ENCODE assay signal across 9 mouse cellular contexts in genomic region chr17:57246663-57247392, GRCm38 (mm10). TPM values are rescaled to one million over a fixed set of nuclear protein-coding genes. Genes with fewer than 3 reads are reported as not detected.
DNase-seq lines count a peak whose midpoint lies in the region; ATAC-seq lines count a peak whose summit lies in the region.
"Had no signal": no experiment of that assay in that cellular context is flagged by ENCODE, and none has a peak within 500 bp of the region (broad histone marks: within the 10 kb centered on the region; RNA-seq: fewer than 3 reads in every experiment).

No protein-coding gene starts in this region.

- H3K4me1 ChIP-seq in erythroblast, embryonic 14.5 days (ENCODE audit: control insufficient read depth), result peaks cover 54% of the 10 kb centered on the region
- H3K4me1 ChIP-seq in hindbrain, embryonic 16.5 days (ENCODE audit: control insufficient read depth, insufficient read depth, low read depth, low read length), result peaks cover 29% of the 10 kb centered on the region
- peaks cover 27% of the 10 kb centered on the region for H3K4me1 ChIP-seq in midbrain, embryonic 14.5 days (ENCODE audit: control insufficient read depth, insufficient read depth, low read length)

- H3K9ac ChIP-seq in hindbrain, embryonic 16.5 days (ENCODE audit: low read depth, low read length), result peak overlapping the region; percentile 87
- H3K9ac ChIP-seq in midbrain, embryonic 14.5 days (replicated peaks; ENCODE audit: low read length), result peak overlapping the region; percentile 71

- peaks cover 23% of the 10 kb centered on the region for H3K27me3 ChIP-seq in erythroblast, embryonic 14.5 days (ENCODE audit: control insufficient read depth)
- H3K27me3 ChIP-seq in hindbrain, embryonic 16.5 days (replicated peaks; ENCODE audit: control insufficient read depth, insufficient read depth, low read length), result 0 out of 2 replicates have a peak, but pooled peaks cover 2% of the 10 kb centered on the region
- no peaks in the 10 kb centered on the region; the same call in 1 of the 2 replicates for H3K27me3 ChIP-seq in midbrain, embryonic 14.5 days (ENCODE audit: control insufficient read depth, insufficient read depth, low read length)
- H3K27me3 ChIP-seq: Patski had no signal

- intact Hi-C loops in left cerebral cortex, postnatal 4 days (cut with DNase I), result loop anchor here (5.0 to 10.0 kb wide), 2 partner anchors 90 to 432 kb away; no protein-coding TSS in a partner anchor
- intact Hi-C loops in left cerebral cortex, postnatal 36 days (cut with DNase I), result loop anchor here (10.0 kb wide), 1 partner anchor 242 kb away; the partner anchor contains the start of gene Pspn

- no peaks in the 10 kb centered on the region for H3K9me3 ChIP-seq in erythroblast, embryonic 14.5 days (ENCODE audit: control insufficient read depth, low read length)
- no peaks in the 10 kb centered on the region for H3K9me3 ChIP-seq in hindbrain, embryonic 16.5 days (ENCODE audit: control insufficient read depth, low read length)
- H3K9me3 ChIP-seq in midbrain, embryonic 14.5 days (ENCODE audit: control insufficient read depth, low read length), result no peaks in the 10 kb centered on the region

- ATAC-seq in erythroblast, adult 5-6 weeks (replicated peaks; ENCODE audit: low FRiP score, poor library complexity, severe bottlenecking), result no peak
- peak; percentile 0 for ATAC-seq in hindbrain, embryonic 16.5 days
- ATAC-seq in midbrain, embryonic 14.5 days (ENCODE audit: low FRiP score, low TSS enrichment), result 0 out of 2 replicates have a peak, but pooled peaks have one; percentile 0

- H3K36me3 ChIP-seq in erythroblast, embryonic 14.5 days (ENCODE audit: control insufficient read depth), result peaks cover 34% of the 10 kb centered on the region
- H3K36me3 ChIP-seq in hindbrain, embryonic 16.5 days (ENCODE audit: control insufficient read depth, insufficient read depth, low read length), result peaks cover 6% of the 10 kb centered on the region
- H3K36me3 ChIP-seq in midbrain, embryonic 14.5 days (ENCODE audit: control insufficient read depth, insufficient read depth, low read length), result peaks cover 20% of the 10 kb centered on the region

- DNase-seq in spleen, postnatal 10 days (ENCODE audit: low spot score in 2 of 2), result peak; percentile 22 to 23
- no peak for DNase-seq in spleen, postnatal 4 days (ENCODE audit: low spot score in 2 of 2)
- peak; percentile 29 for DNase-seq in midbrain, embryonic 14.5 days
- no peak for DNase-seq in left cerebral cortex, postnatal 4 days
- no peak for DNase-seq in left cerebral cortex, postnatal 36 days (ENCODE audit: low spot score in 2 of 2)

- H3K27ac ChIP-seq in hindbrain, embryonic 16.5 days (ENCODE audit: low read depth, low read length), result peak overlapping the region; percentile 99
- peak overlapping the region; percentile 94 for H3K27ac ChIP-seq in midbrain, embryonic 14.5 days (replicated peaks; ENCODE audit: low read depth, low read length)

- H3K4me3 ChIP-seq in erythroblast, embryonic 14.5 days (replicated peaks), result peak overlapping the region; percentile 68
- peak overlapping the region; percentile 79 for H3K4me3 ChIP-seq in hindbrain, embryonic 16.5 days (ENCODE audit: low read length)
- H3K4me3 ChIP-seq in midbrain, embryonic 14.5 days (replicated peaks; ENCODE audit: low read depth, low read length), result peak overlapping the region; percentile 56

- peak overlapping the region; percentile 92 for H3K4me2 ChIP-seq in hindbrain, embryonic 16.5 days (ENCODE audit: low read length)
- H3K4me2 ChIP-seq in midbrain, embryonic 14.5 days (ENCODE audit: low read length), result peak overlapping the region; percentile 62

- WGBS in hindbrain, embryonic 16.5 days, result 5% methylated on average over 18 of the region's 18 CpGs
- 6% methylated on average over 18 of the region's 18 CpGs for WGBS in midbrain, embryonic 14.5 days

RNA-seq across cellular contexts. Expression of gene Gpr108, which starts 1.4 kb away (rescaled TPM):
- polyA plus RNA-seq in erythroblast, embryonic 14.5 days (2012), result 1.4 and 1.9 TPM in 2 replicates
- 9.2 and 17.5 TPM in 2 replicates for total RNA-seq in erythroblast, adult 5-6 weeks (2015; ENCODE audit: low replicate concordance)
- total RNA-seq in erythroblast, adult 5-6 weeks (2017; ENCODE audit: low replicate concordance), result 5.2 and 6.3 TPM in 2 replicates
- 22.8 and 24.2 TPM in 2 replicates for polyA plus RNA-seq in hindbrain, embryonic 16.5 days (2015; fragmentation: Nextera tagmentation; extraction: Ambion mirVana)
- 19.6 and 20.9 TPM in 2 replicates for polyA plus RNA-seq in midbrain, embryonic 14.5 days (2014; fragmentation: Nextera tagmentation; extraction: Ambion mirVana)
- total RNA-seq in left cerebral cortex, postnatal 4 days (2021), result 10 to 100 TPM; 11.7 to 12.6 TPM
- 10 to 100 TPM; 23.2 to 23.4 TPM for total RNA-seq in left cerebral cortex, postnatal 36 days (2021)

RNA-seq across cellular contexts. Expression of gene Trip10, which starts 2.4 kb away (rescaled TPM):
- polyA plus RNA-seq in erythroblast, embryonic 14.5 days (2012), result 0.04 and 0.18 TPM in 2 replicates
- total RNA-seq in erythroblast, adult 5-6 weeks (2015; ENCODE audit: low replicate concordance), result 0.42 and 3.1 TPM in 2 replicates
- total RNA-seq in erythroblast, adult 5-6 weeks (2017; ENCODE audit: low replicate concordance), result 1.8 and 5.5 TPM in 2 replicates
- polyA plus RNA-seq in hindbrain, embryonic 16.5 days (2015; fragmentation: Nextera tagmentation; extraction: Ambion mirVana), result 10.1 and 11.6 TPM in 2 replicates
- 5.7 and 7.2 TPM in 2 replicates for polyA plus RNA-seq in midbrain, embryonic 14.5 days (2014; fragmentation: Nextera tagmentation; extraction: Ambion mirVana)
- total RNA-seq in left cerebral cortex, postnatal 4 days (2021), result 1 to 10 TPM; 5.1 to 6.1 TPM
- total RNA-seq in left cerebral cortex, postnatal 36 days (2021), result 1 to 10 TPM; 5.3 to 9.2 TPM

RNA-seq across cellular contexts. Expression of gene C3, which starts 18.9 kb away (rescaled TPM):
- 0.11 and 0.12 TPM in 2 replicates for polyA plus RNA-seq in erythroblast, embryonic 14.5 days (2012)
- total RNA-seq in erythroblast, adult 5-6 weeks (2015; ENCODE audit: low replicate concordance), result 214 and 227 TPM in 2 replicates
- 74.9 and 158 TPM in 2 replicates for total RNA-seq in erythroblast, adult 5-6 weeks (2017; ENCODE audit: low replicate concordance)
- 2.1 TPM in 2 replicates for polyA plus RNA-seq in hindbrain, embryonic 16.5 days (2015; fragmentation: Nextera tagmentation; extraction: Ambion mirVana)
- polyA plus RNA-seq in midbrain, embryonic 14.5 days (2014; fragmentation: Nextera tagmentation; extraction: Ambion mirVana), result 2.0 and 2.6 TPM in 2 replicates
- total RNA-seq in left cerebral cortex, postnatal 4 days (2021), result 1 to 10 TPM in 1 of 2 experiments, under 1 TPM in 1; 0.46 to 1.2 TPM
- under 1 TPM; 0.59 to 0.74 TPM for total RNA-seq in left cerebral cortex, postnatal 36 days (2021)

RNA-seq across cellular contexts. Expression of gene Vav1, which starts 32.1 kb away (rescaled TPM):
- polyA plus RNA-seq in erythroblast, embryonic 14.5 days (2012), result 0.18 and 0.21 TPM in 2 replicates
- total RNA-seq in erythroblast, adult 5-6 weeks (2015; ENCODE audit: low replicate concordance), result 22.9 and 30.5 TPM in 2 replicates
- total RNA-seq in erythroblast, adult 5-6 weeks (2017; ENCODE audit: low replicate concordance), result 38.3 and 38.8 TPM in 2 replicates
- 1.4 and 1.7 TPM in 2 replicates for polyA plus RNA-seq in hindbrain, embryonic 16.5 days (2015; fragmentation: Nextera tagmentation; extraction: Ambion mirVana)
- polyA plus RNA-seq in midbrain, embryonic 14.5 days (2014; fragmentation: Nextera tagmentation; extraction: Ambion mirVana), result 0.51 and 1.6 TPM in 2 replicates
- 1 to 10 TPM; 2.1 to 2.3 TPM for total RNA-seq in left cerebral cortex, postnatal 4 days (2021)
- 1 to 10 TPM; 3.7 to 4.7 TPM for total RNA-seq in left cerebral cortex, postnatal 36 days (2021)
- polyA plus RNA-seq: Patski had no signal

RNA-seq across cellular contexts. Expression of gene Tnfsf14, which starts 52.9 kb away (rescaled TPM):
- polyA plus RNA-seq in erythroblast, embryonic 14.5 days (2012), result 0.02 TPM in 1 of 2 replicates, not detected in the other
- 1.5 TPM in 1 of 2 replicates, not detected in the other for total RNA-seq in erythroblast, adult 5-6 weeks (2015; ENCODE audit: low replicate concordance)
- 1.5 and 2.0 TPM in 2 replicates for total RNA-seq in erythroblast, adult 5-6 weeks (2017; ENCODE audit: low replicate concordance)
- not detected in 2 replicates for polyA plus RNA-seq in hindbrain, embryonic 16.5 days (2015; fragmentation: Nextera tagmentation; extraction: Ambion mirVana)
- polyA plus RNA-seq in midbrain, embryonic 14.5 days (2014; fragmentation: Nextera tagmentation; extraction: Ambion mirVana), result not detected in 2 replicates
- not detected for total RNA-seq in left cerebral cortex, postnatal 4 days (2021)
- total RNA-seq in left cerebral cortex, postnatal 36 days (2021), result not detected
- polyA plus RNA-seq: Patski had no signal

Comparison
In these comparisons a context has a peak if more than half of its experiments do, and no peak if none do; other contexts are left out.
1. DNase-seq: peak in spleen, postnatal 10 days (2 of 2) and midbrain, embryonic 14.5 days (single experiment); none in spleen, postnatal 4 days (0 of 2), left cerebral cortex, postnatal 4 days (single experiment) and left cerebral cortex, postnatal 36 days (0 of 2).
2. RNA of gene C3, which starts 18.9 kb away (total RNA-seq): 74.9 to 227 TPM in erythroblast, adult 5-6 weeks; 0.46 to 1.2 TPM in left cerebral cortex, postnatal 4 days and 0.59 to 0.74 TPM in left cerebral cortex, postnatal 36 days; every median in the first group is over 10 times any median in the second.
3. Peak in every context shown above with its lines, with median percentiles within 50 percentile points of each other: H3K4me3 ChIP-seq.